Mouse (Mus musculus) ES-Bruce4 (cell line): ENCODE measurements around the gene Gcn1l1. TPM values are rescaled to one million over a fixed set of nuclear protein-coding genes. Genes with fewer than 3 reads are reported as not detected.

Experiments
- H3K27ac ChIP-seq: 2 replicates; pipeline ENCODE4 v1.5.1; 2012; ENCODE audit warnings: low read length, inconsistent platforms; ENCODE audit not compliant: insufficient read depth
- H3K27me3 ChIP-seq: 2 replicates; pipeline ENCODE4 v1.6.1; 2012; ENCODE audit warnings: mild to moderate bottlenecking, low read length, inconsistent platforms; ENCODE audit not compliant: control insufficient read depth, poor library complexity, insufficient read depth, severe bottlenecking
- H3K36me3 ChIP-seq: 2 replicates; pipeline ENCODE4 v1.6.1; 2012; ENCODE audit warnings: inconsistent platforms, mild to moderate bottlenecking, low read length, moderate library complexity; ENCODE audit not compliant: control insufficient read depth, poor library complexity, insufficient read depth, severe bottlenecking
- H3K4me1 ChIP-seq: one replicate; pipeline ENCODE4 v1.8.1; 2011; ENCODE audit warnings: low read length; ENCODE audit not compliant: control insufficient read depth, insufficient read depth
- H3K4me3 ChIP-seq: 2 replicates; pipeline ENCODE4 v1.5.1; 2011; ENCODE audit warnings: low read depth, mild to moderate bottlenecking, low read length
- H3K9ac ChIP-seq: 2 replicates; pipeline ENCODE4 v1.6.1; 2012; ENCODE audit warnings: low read depth, mild to moderate bottlenecking, inconsistent platforms; ENCODE audit not compliant: poor library complexity, severe bottlenecking
- H3K9me3 ChIP-seq: replicated peaks from 2 replicates; pipeline ENCODE4 v1.6.1; 2012; ENCODE audit warnings: mild to moderate bottlenecking, low read length, inconsistent platforms; ENCODE audit not compliant: control insufficient read depth, poor library complexity, insufficient read depth, severe bottlenecking
- CTCF ChIP-seq: IDR thresholded peaks from one replicate; pipeline ENCODE4 v1.8.1; 2011; ENCODE audit warnings: low read depth, low read length
- EP300 ChIP-seq: IDR thresholded peaks from 2 replicates; pipeline ENCODE4 v1.6.1; 2011; ENCODE audit warnings: low read depth, low read length; ENCODE audit not compliant: insufficient read depth
- POLR2A ChIP-seq: IDR thresholded peaks from one replicate; pipeline ENCODE4 v1.8.1; 2011; ENCODE audit warnings: low read length; ENCODE audit not compliant: insufficient read depth
- polyA plus RNA-seq: library from polyadenylated mRNA; stranded (reverse); fragments of >200 nt; gene quantifications from 2 replicates; pipeline ENCODE4 v1.2.4, GENCODE M21; 2011; ENCODE audit warnings: low read depth; ENCODE audit not compliant: missing spikeins, insufficient read depth, insufficient read length

The Gcn1l1 gene
- polyA plus RNA-seq, 1 experiment: 62.0 TPM

- Histone ChIP-seq H3K4me1 (no peaks in the 10 kb centered on the region), H3K9ac (no peak overlapping the region), H3K27ac (no peak overlapping the region), H3K9me3 (no peaks in the 10 kb centered on the region; the same call in 1 of the 2 replicates), H3K27me3 (no peaks in the 10 kb centered on the region), H3K4me3 (no peak overlapping the region), H3K36me3 (peaks cover 47% of the 10 kb centered on the region)
- TF ChIP-seq POLR2A (no peak), CTCF (no peak), EP300 (no peak)
Observed at GRCm38 (mm10) chr5:115581662-115582061, 16.6 kb downstream of the Gcn1l1 start.

DNA sequence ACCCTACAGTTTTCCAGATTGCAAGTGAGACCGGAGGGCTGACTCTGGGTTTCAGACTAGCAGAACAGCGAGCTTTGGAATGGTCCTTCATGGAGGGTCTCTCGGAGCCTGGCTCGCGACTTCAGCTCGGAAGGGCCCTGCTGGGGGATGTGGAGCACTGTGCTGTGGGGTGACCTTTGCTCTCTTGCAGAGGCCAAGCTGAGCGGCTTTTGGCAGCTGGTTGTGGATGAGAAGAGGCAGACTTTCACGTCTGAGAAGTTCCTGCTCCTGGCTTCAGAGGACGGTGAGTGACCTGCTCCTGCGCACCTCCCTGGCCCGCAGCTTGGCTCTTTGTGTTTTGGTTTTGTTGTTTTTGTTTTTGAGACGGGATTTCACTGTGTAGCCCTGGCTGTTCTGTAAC is 20.6 kb downstream of the Gcn1l1 start:
- Histone ChIP-seq H3K27me3 (no peaks in the 10 kb centered on the region), H3K27ac (no peak overlapping the region)
- TF ChIP-seq POLR2A (no peak), CTCF (no peak)

GRCm38 (mm10) chr5:115586166-115586565 is 21.1 kb downstream of the Gcn1l1 start:
- no peaks in the 10 kb centered on the region; the same call in 1 of the 2 replicates for H3K9me3 ChIP-seq
- H3K9ac ChIP-seq: no peak overlapping the region
- no peak overlapping the region for H3K4me3 ChIP-seq
- no peak for TF ChIP-seq POLR2A
- no peak for TF ChIP-seq EP300
- no peak for TF ChIP-seq CTCF
- peaks cover 43% of the 10 kb centered on the region for H3K36me3 ChIP-seq
- H3K4me1 ChIP-seq: no peaks in the 10 kb centered on the region
- no peaks in the 10 kb centered on the region for H3K27me3 ChIP-seq
- no peak overlapping the region for H3K27ac ChIP-seq

More for the DNA sequence above, 20.6 kb downstream of the Gcn1l1 start:
- Histone ChIP-seq H3K36me3 (peaks cover 43% of the 10 kb centered on the region), H3K9ac (no peak overlapping the region), H3K4me3 (no peak overlapping the region), H3K4me1 (no peaks in the 10 kb centered on the region), H3K9me3 (no peaks in the 10 kb centered on the region; the same call in 1 of the 2 replicates)

DNA sequence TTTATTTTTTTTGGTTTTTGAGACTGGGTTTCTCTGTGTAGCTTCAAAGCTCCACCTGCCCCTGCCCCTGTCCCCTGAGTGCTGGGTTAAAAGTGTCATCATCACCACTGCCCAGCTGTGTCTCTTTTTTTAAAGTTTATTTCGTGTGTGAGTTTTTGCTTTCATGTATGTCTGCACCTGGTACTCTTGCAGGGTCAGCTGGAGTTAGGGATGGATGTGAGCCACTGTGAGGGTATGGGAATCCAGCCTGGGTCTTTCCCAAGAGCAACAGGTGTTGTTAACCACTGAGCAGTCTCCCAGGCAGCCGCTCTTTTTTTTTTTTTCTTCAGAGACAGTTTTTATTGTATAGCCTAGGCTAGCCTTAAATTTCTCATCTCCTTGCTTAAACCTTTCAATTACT is 21.7 kb downstream of the Gcn1l1 start:
- TF ChIP-seq POLR2A (no peak), CTCF (no peak), EP300 (no peak)
- Histone ChIP-seq H3K9ac (no peak overlapping the region), H3K27ac (no peak overlapping the region), H3K4me1 (no peaks in the 10 kb centered on the region), H3K9me3 (no peaks in the 10 kb centered on the region; the same call in 1 of the 2 replicates), H3K27me3 (no peaks in the 10 kb centered on the region), H3K4me3 (no peak overlapping the region), H3K36me3 (peaks cover 47% of the 10 kb centered on the region)

GRCm38 (mm10) chr5:115591028-115591427 is 26.0 kb downstream of the Gcn1l1 start:
- Histone ChIP-seq H3K27me3 (no peaks in the 10 kb centered on the region), H3K4me3 (no peak overlapping the region), H3K9me3 (no peaks in the 10 kb centered on the region), H3K36me3 (peaks cover 34% of the 10 kb centered on the region), H3K27ac (no peak overlapping the region), H3K4me1 (no peaks in the 10 kb centered on the region), H3K9ac (no peak overlapping the region)
- no peak for TF ChIP-seq EP300
- no peak for TF ChIP-seq POLR2A
- TF ChIP-seq CTCF: no peak

DNA sequence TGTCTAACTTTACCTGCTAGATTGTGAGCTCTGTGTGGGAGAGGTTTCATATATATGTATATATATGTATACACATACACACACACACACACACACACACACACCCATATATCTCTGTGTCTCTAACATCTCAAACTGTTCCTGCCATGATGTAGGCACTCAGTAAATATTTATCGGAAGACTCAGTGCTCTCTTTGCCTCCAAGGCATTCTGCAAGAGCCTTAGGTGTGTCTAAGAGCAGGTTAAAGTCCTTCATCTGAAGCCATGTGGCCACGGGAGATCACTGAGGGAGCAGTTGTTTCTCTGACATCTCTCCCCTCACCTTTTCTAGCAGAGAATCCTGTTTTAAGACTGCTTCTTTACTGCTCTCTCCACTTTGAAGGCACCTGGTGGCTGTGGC is 26.5 kb downstream of the Gcn1l1 start:
- H3K4me1 ChIP-seq: no peaks in the 10 kb centered on the region
- H3K27me3 ChIP-seq: no peaks in the 10 kb centered on the region
- H3K4me3 ChIP-seq: no peak overlapping the region
- no peaks in the 10 kb centered on the region for H3K9me3 ChIP-seq
- peaks cover 34% of the 10 kb centered on the region for H3K36me3 ChIP-seq
- H3K9ac ChIP-seq: no peak overlapping the region
- H3K27ac ChIP-seq: no peak overlapping the region
- TF ChIP-seq EP300 (no peak), POLR2A (no peak), CTCF (no peak)
